Mouse (Mus musculus) skeletal muscle tissue, postnatal 0 days (tissue): ENCODE results near the gene Fam151a. TPM values are rescaled to one million over a fixed set of nuclear protein-coding genes. Genes with fewer than 3 reads are reported as not detected.

Experiments used
- polyA plus RNA-seq: library from polyadenylated mRNA; unstranded; fragments of >200 nt; fragmentation: Nextera tagmentation; extraction: Ambion mirVana; gene quantifications from 2 replicates; pipeline ENCODE4 v1.2.1, GENCODE M21; 2015

Gene Fam151a
- polyA plus RNA-seq: not detected in 2 replicates

GRCm38 (mm10) chr4:106733636-106734035 lies at the start of gene Fam151a:
Gene Fam151a (plus strand): TSS chr4:106733889.

GRCm38 (mm10) chr4:106730814-106731213 lies 2.9 kb upstream of the Fam151a start, which contains the start of gene Mroh7:
Gene Mroh7 (minus strand): TSS chr4:106730925.

Other genes with a start within 250 kb of the Fam151a start
- not detected in 2 replicates for gene Bsnd, start 241.6 kb upstream of the Fam151a start, polyA plus RNA-seq
- gene Dhcr24, start 172.9 kb upstream of the Fam151a start, polyA plus RNA-seq: 0.76 and 1.5 TPM in 2 replicates
- gene Lexm, start 116.6 kb upstream of the Fam151a start, polyA plus RNA-seq: not detected in 2 replicates
- gene Ttc22, start 111.5 kb upstream of the Fam151a start, polyA plus RNA-seq: 0.62 TPM in 1 of 2 replicates, not detected in the other
- 5.9 TPM in 2 replicates for gene Pars2, start 82.8 kb upstream of the Fam151a start, polyA plus RNA-seq
- 30.3 and 31.7 TPM in 2 replicates for gene Ttc4, start 54.9 kb upstream of the Fam151a start, polyA plus RNA-seq
- gene Mroh7, start 3.0 kb upstream of the Fam151a start, polyA plus RNA-seq: 0.08 TPM in 1 of 2 replicates, not detected in the other
- 7.7 and 11.3 TPM in 2 replicates for gene Acot11, start 71.1 kb downstream of the Fam151a start, polyA plus RNA-seq
- 36.7 and 49.3 TPM in 2 replicates for gene Ssbp3, start 176.8 kb downstream of the Fam151a start, polyA plus RNA-seq